Mouse (Mus musculus) midbrain, embryonic 14.5 days (tissue): ENCODE data around the gene H2-D1. TPM values are rescaled to one million over a fixed set of nuclear protein-coding genes. Genes with fewer than 3 reads are reported as not detected.

Experiments used
- ATAC-seq: fragments of 200-750 bp; cut with Nextera tagmentation; 2 replicates; pipeline ENCODE4 v1.8.0; 2017; ENCODE audit warnings: moderate number of reproducible peaks, moderate library complexity; ENCODE audit not compliant: low FRiP score, low TSS enrichment
- DNase-seq: peaks from one replicate; pipeline ENCODE4 v3.0.0-alpha.2; 2015
- H3K27ac ChIP-seq: fragments of 300-500 bp; sonication (generic); replicated peaks from 2 replicates; pipeline ENCODE4 v1.5.1; 2014; ENCODE audit warnings: mild to moderate bottlenecking, low read depth, low read length, moderate library complexity
- H3K27me3 ChIP-seq: fragments of 300-500 bp; sonication (generic); 2 replicates; pipeline ENCODE4 v1.6.1; 2014; ENCODE audit warnings: low read length, control low read depth, mixed read lengths; ENCODE audit not compliant: control insufficient read depth, insufficient read depth
- H3K36me3 ChIP-seq: fragments of 300-500 bp; sonication (generic); 2 replicates; pipeline ENCODE4 v1.6.1; 2014; ENCODE audit warnings: low read length, control low read depth; ENCODE audit not compliant: control insufficient read depth, insufficient read depth
- H3K4me1 ChIP-seq: fragments of 300-500 bp; sonication (generic); 2 replicates; pipeline ENCODE4 v1.6.1; 2014; ENCODE audit warnings: mild to moderate bottlenecking, antibody characterized with exemption, low read length, control low read depth; ENCODE audit not compliant: control insufficient read depth, insufficient read depth
- H3K4me2 ChIP-seq: fragments of 300-500 bp; sonication (generic); 2 replicates; pipeline ENCODE4 v1.6.1; 2014; ENCODE audit warnings: mild to moderate bottlenecking, low read length, moderate library complexity
- H3K4me3 ChIP-seq: fragments of 300-500 bp; sonication (generic); replicated peaks from 2 replicates; pipeline ENCODE4 v1.5.1; 2014; ENCODE audit warnings: low read depth, low read length
- H3K9ac ChIP-seq: fragments of 300-500 bp; sonication (generic); replicated peaks from 2 replicates; pipeline ENCODE4 v1.6.1; 2014; ENCODE audit warnings: mild to moderate bottlenecking, low read length, moderate library complexity
- H3K9me3 ChIP-seq: fragments of 300-500 bp; sonication (generic); 2 replicates; pipeline ENCODE4 v1.6.1; 2016; ENCODE audit warnings: low read length, control low read depth, mixed read lengths; ENCODE audit not compliant: control insufficient read depth
- WGBS: fragments of 180-500 bp; shearing (Covaris S2); extraction: QIAGEN DNeasy Blood & Tissue Kit; methylation state at CpG from one replicate; pipeline ENCODE4 v1.1.7; 2014; 5-methylcytosine and 5-hydroxymethylcytosine counted together
- polyA plus RNA-seq: library from polyadenylated mRNA; unstranded; fragments of >200 nt; fragmentation: Nextera tagmentation; extraction: Ambion mirVana; gene quantifications from 2 replicates; pipeline ENCODE4 v1.2.1, GENCODE M21; 2014

Gene H2-D1
- polyA plus RNA-seq, result 68.5 and 74.3 TPM in 2 replicates

GRCm38 (mm10) chr17:35262664-35263522, at the start of gene H2-D1:
H2-D1 (plus strand) TSS chr17:35262730.
- peaks cover 4% of the 10 kb centered on the region; the same call in 1 of the 2 replicates for H3K27me3 ChIP-seq
- DNase-seq, result peak; percentile 95
- no peaks in the 10 kb centered on the region for H3K9me3 ChIP-seq
- peak; percentile 90 for ATAC-seq
- H3K4me2 ChIP-seq, result peak within 1 kb of the TSS; percentile 88
- H3K4me3 ChIP-seq, result peak within 1 kb of the TSS; percentile 59
- H3K36me3 ChIP-seq, result no peaks in the 10 kb centered on the region
- H3K9ac ChIP-seq, result peak within 1 kb of the TSS; percentile 66
- H3K4me1 ChIP-seq, result no peaks in the 10 kb centered on the region
- no peak within 1 kb of the TSS for H3K27ac ChIP-seq
- under 1% methylated on average over 71 of the region's 73 CpGs for WGBS

- no peak for DNase-seq
- no peak for ATAC-seq
- Histone ChIP-seq H3K4me1 (no peaks in the 10 kb centered on the region), H3K36me3 (no peaks in the 10 kb centered on the region), H3K9me3 (no peaks in the 10 kb centered on the region), H3K9ac (no peak overlapping the region), H3K4me3 (no peak overlapping the region), H3K27ac (no peak overlapping the region), H3K27me3 (no peaks in the 10 kb centered on the region), H3K4me2 (no peak overlapping the region)
- WGBS, result 91% methylated on average over 5 of the region's 5 CpGs
Measured at GRCm38 (mm10) chr17:35213071-35213470, 49.5 kb upstream of the H2-D1 start.

- DNase-seq (no peak), ATAC-seq (no peak)
- Histone ChIP-seq H3K9me3 (no peaks in the 10 kb centered on the region), H3K4me1 (no peaks in the 10 kb centered on the region), H3K27me3 (no peaks in the 10 kb centered on the region), H3K9ac (no peak overlapping the region), H3K4me3 (no peak overlapping the region), H3K36me3 (peaks cover 27% of the 10 kb centered on the region), H3K27ac (no peak overlapping the region), H3K4me2 (no peak overlapping the region)
- 87% methylated on average over 18 of the region's 18 CpGs for WGBS
Measured at GRCm38 (mm10) chr17:35218516-35219193, 43.9 kb upstream of the H2-D1 start.

- peaks cover 27% of the 10 kb centered on the region for H3K36me3 ChIP-seq
- no peak overlapping the region for H3K9ac ChIP-seq
- DNase-seq, result no peak
- no peak overlapping the region for H3K27ac ChIP-seq
- no peak overlapping the region for H3K4me3 ChIP-seq
- no peak for ATAC-seq
- H3K27me3 ChIP-seq, result no peaks in the 10 kb centered on the region
- WGBS, result 91% methylated on average over 6 of the region's 6 CpGs
- H3K4me2 ChIP-seq, result no peak overlapping the region
- no peaks in the 10 kb centered on the region for H3K4me1 ChIP-seq
- H3K9me3 ChIP-seq, result no peaks in the 10 kb centered on the region
Measured at GRCm38 (mm10) chr17:35219601-35220041, 42.9 kb upstream of the H2-D1 start.

GRCm38 (mm10) chr17:35220156-35220952, 42.2 kb upstream of the H2-D1 start, which contains the start of gene Gm16181:
Gm16181 (plus strand) TSS chr17:35220834.
- ATAC-seq (no peak), DNase-seq (no peak)
- Histone ChIP-seq H3K4me3 (no peak within 1 kb of the TSS), H3K9ac (peak within 1 kb of the TSS; percentile 26; the same call in 1 of the 2 replicates), H3K4me1 (no peaks in the 10 kb centered on the region), H3K36me3 (peaks cover 32% of the 10 kb centered on the region), H3K9me3 (no peaks in the 10 kb centered on the region), H3K27me3 (no peaks in the 10 kb centered on the region), H3K27ac (no peak within 1 kb of the TSS), H3K4me2 (no peak within 1 kb of the TSS)
- 82% methylated on average over 28 of the region's 28 CpGs for WGBS

GRCm38 (mm10) chr17:35222299-35222698, 40.2 kb upstream of the H2-D1 start:
- 86% methylated on average over 6 of the region's 6 CpGs for WGBS
- H3K36me3 ChIP-seq, result peaks cover 40% of the 10 kb centered on the region
- DNase-seq, result no peak
- no peaks in the 10 kb centered on the region for H3K27me3 ChIP-seq
- no peak overlapping the region for H3K9ac ChIP-seq
- no peaks in the 10 kb centered on the region for H3K4me1 ChIP-seq
- ATAC-seq, result no peak
- H3K4me3 ChIP-seq, result no peak overlapping the region
- no peak overlapping the region for H3K4me2 ChIP-seq
- no peak overlapping the region for H3K27ac ChIP-seq
- no peaks in the 10 kb centered on the region for H3K9me3 ChIP-seq

GRCm38 (mm10) chr17:35224641-35225040, 37.9 kb upstream of the H2-D1 start:
- Histone ChIP-seq H3K4me2 (no peak overlapping the region), H3K9me3 (no peaks in the 10 kb centered on the region), H3K4me1 (no peaks in the 10 kb centered on the region), H3K4me3 (no peak overlapping the region), H3K27me3 (no peaks in the 10 kb centered on the region), H3K27ac (no peak overlapping the region), H3K36me3 (peaks cover 57% of the 10 kb centered on the region), H3K9ac (no peak overlapping the region)
- no peak for ATAC-seq
- 92% methylated on average over 4 of the region's 4 CpGs for WGBS
- no peak for DNase-seq

GRCm38 (mm10) chr17:35225456-35225855, 37.1 kb upstream of the H2-D1 start:
- no peak overlapping the region for H3K9ac ChIP-seq
- ATAC-seq, result no peak
- 95% methylated on average over 5 of the region's 5 CpGs for WGBS
- H3K4me2 ChIP-seq, result no peak overlapping the region
- H3K27ac ChIP-seq, result no peak overlapping the region
- H3K36me3 ChIP-seq, result peaks cover 55% of the 10 kb centered on the region
- no peak for DNase-seq
- H3K4me3 ChIP-seq, result no peak overlapping the region
- H3K27me3 ChIP-seq, result no peaks in the 10 kb centered on the region
- H3K9me3 ChIP-seq, result no peaks in the 10 kb centered on the region
- no peaks in the 10 kb centered on the region for H3K4me1 ChIP-seq
